Comparison of ENCODE assay signal across 8 mouse cellular contexts in the genomic region with DNA sequence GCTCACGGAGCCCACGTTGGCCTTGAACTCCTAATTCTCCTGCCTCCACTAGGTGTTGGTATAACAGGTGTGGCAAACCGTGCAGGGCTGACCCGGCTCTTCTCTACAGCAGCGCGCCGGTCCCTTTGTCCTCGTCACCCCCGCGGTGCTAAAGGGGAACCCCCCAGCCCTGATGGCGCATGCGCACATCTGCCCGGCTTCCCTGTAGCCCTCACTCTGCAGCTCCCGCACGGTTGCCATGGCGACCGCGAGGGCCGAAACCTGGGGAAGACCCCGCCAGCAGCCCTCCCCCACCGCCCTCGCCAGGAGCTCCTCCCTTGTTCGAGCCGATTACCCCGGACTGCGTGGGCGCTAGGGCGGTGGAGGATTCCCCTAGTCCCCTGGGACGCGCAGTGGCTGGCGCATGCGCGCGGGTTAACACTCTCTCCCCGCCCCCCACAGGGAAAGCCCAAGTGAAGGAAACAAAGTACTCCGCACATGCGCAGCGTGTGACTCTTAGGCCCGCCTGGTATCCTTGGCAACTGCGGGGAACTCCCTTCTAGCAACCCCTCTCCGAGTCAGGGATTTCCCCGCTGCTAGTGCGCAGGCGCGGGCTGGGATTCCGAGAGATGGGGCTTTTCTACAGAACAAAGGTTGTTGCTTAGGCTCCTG. TPM values are rescaled to one million over a fixed set of nuclear protein-coding genes. Genes with fewer than 3 reads are reported as not detected.
DNase-seq lines count a peak whose midpoint lies in the region; ATAC-seq and TF ChIP-seq lines count a peak whose summit lies in the region.

No protein-coding gene starts in this region.

- TF ChIP-seq CTCF in liver, adult 2 months (IDR thresholded peaks at IDR 0.05; ENCODE audit: low read depth, low read length) = no peak

- H3K36me3 ChIP-seq in heart, embryonic 11.5 days (ENCODE audit: control insufficient read depth, insufficient read depth, low read length) = no peaks in the 10 kb centered on the region
- no peaks in the 10 kb centered on the region for H3K36me3 ChIP-seq in kidney, embryonic 16.5 days (ENCODE audit: insufficient read depth, low read length)
- no peaks in the 10 kb centered on the region for H3K36me3 ChIP-seq in liver, adult 2 months (ENCODE audit: control insufficient read depth, insufficient read depth, low read length)
- no peaks in the 10 kb centered on the region for H3K36me3 ChIP-seq in myocyte (ENCODE audit: control insufficient read depth, insufficient read depth)
- no peaks in the 10 kb centered on the region for H3K36me3 ChIP-seq in splenic B cell, adult 2 months (ENCODE audit: control insufficient read depth, insufficient read depth, low read length, poor library complexity, severe bottlenecking)

- H3K4me2 ChIP-seq in heart, embryonic 11.5 days = peak overlapping the region; percentile 88
- H3K4me2 ChIP-seq in kidney, embryonic 16.5 days (replicated peaks; ENCODE audit: low read depth, low read length) = peak overlapping the region; percentile 80
- H3K4me2 ChIP-seq in myocyte (ENCODE audit: low read depth) = peak overlapping the region; percentile 87

- 0 out of 2 replicates have a peak, but pooled peaks have one; percentile 24 for TF ChIP-seq POLR2A in liver, adult 2 months (IDR thresholded peaks at IDR 0.05; ENCODE audit: extremely low read depth, insufficient read depth, low read length)
- TF ChIP-seq POLR2A in myocyte (IDR thresholded peaks at IDR 0.05; ENCODE audit: insufficient read length, low read depth) = peak; percentile 82

- H3K9me3 ChIP-seq in heart, embryonic 11.5 days (replicated peaks; ENCODE audit: control insufficient read depth, low read length) = no peaks in the 10 kb centered on the region
- H3K9me3 ChIP-seq in kidney, embryonic 16.5 days (ENCODE audit: low read length) = no peaks in the 10 kb centered on the region

- peak; percentile 78 for ATAC-seq in erythroblast, adult 5-6 weeks (replicated peaks; ENCODE audit: low FRiP score, poor library complexity, severe bottlenecking)
- peak; percentile 83 for ATAC-seq in heart, embryonic 11.5 days (replicated peaks; ENCODE audit: insufficient number of reproducible peaks, low FRiP score, low TSS enrichment)
- ATAC-seq in kidney, embryonic 16.5 days (ENCODE audit: low FRiP score, low TSS enrichment) = peak; percentile 85

- H3K27ac ChIP-seq in heart, embryonic 11.5 days (ENCODE audit: low read depth, low read length) = peak overlapping the region; percentile 74
- H3K27ac ChIP-seq in kidney, embryonic 16.5 days (ENCODE audit: low read length) = peak overlapping the region; percentile 85
- H3K27ac ChIP-seq in liver, adult 2 months (replicated peaks; ENCODE audit: insufficient read depth, low read depth, low read length) = no peak overlapping the region

- DNase-seq in B cell, adult 2 months = peak; percentile 100
- DNase-seq in brain, adult 2 months (ENCODE audit: low read depth, low spot score) = peak; percentile 99
- peak; percentile 89 for DNase-seq in liver, adult 2 months (ENCODE audit: extremely low read depth, low read depth, low spot score)
- DNase-seq in splenic B cell, adult 2 months (ENCODE audit: low read depth, low spot score) = peak; percentile 100

- H3K4me3 ChIP-seq in heart, embryonic 11.5 days (ENCODE audit: low read depth, low read length) = peak overlapping the region; percentile 61
- peak overlapping the region; percentile 64 for H3K4me3 ChIP-seq in kidney, embryonic 16.5 days (ENCODE audit: low read length)
- H3K4me3 ChIP-seq in liver, adult 2 months (ENCODE audit: insufficient read depth, low read depth, low read length) = peak overlapping the region; percentile 88
- H3K4me3 ChIP-seq in myocyte = peak overlapping the region; percentile 33

- peak overlapping the region; percentile 63 for H3K9ac ChIP-seq in heart, embryonic 11.5 days (ENCODE audit: low read depth, low read length)
- H3K9ac ChIP-seq in kidney, embryonic 16.5 days (replicated peaks; ENCODE audit: low read length) = peak overlapping the region; percentile 67
- peak overlapping the region; percentile 70 for H3K9ac ChIP-seq in liver, adult 2 months (ENCODE audit: low read depth, low read length)

- no peaks in the 10 kb centered on the region for H3K79me2 ChIP-seq in liver, adult 2 months (ENCODE audit: control insufficient read depth, insufficient read depth, low read length)
- H3K79me2 ChIP-seq in myocyte (ENCODE audit: control insufficient read depth, insufficient read depth) = no peaks in the 10 kb centered on the region

- peaks cover 42% of the 10 kb centered on the region for H3K4me1 ChIP-seq in heart, embryonic 11.5 days (ENCODE audit: control insufficient read depth, insufficient read depth, low read length)
- peaks cover 53% of the 10 kb centered on the region for H3K4me1 ChIP-seq in kidney, embryonic 16.5 days (ENCODE audit: insufficient read depth, low read length)
- H3K4me1 ChIP-seq in liver, adult 2 months (ENCODE audit: control insufficient read depth, insufficient read depth, low read length) = peaks cover 8% of the 10 kb centered on the region; the same call in 1 of the 2 replicates

- no peak overlapping the region for H3ac ChIP-seq in myocyte (ENCODE audit: control insufficient read depth, insufficient read length)

- H3K27me3 ChIP-seq in heart, embryonic 11.5 days (ENCODE audit: control insufficient read depth, insufficient read depth, low read length) = peaks cover 34% of the 10 kb centered on the region
- H3K27me3 ChIP-seq in kidney, embryonic 16.5 days (ENCODE audit: insufficient read depth, low read length) = peaks cover 36% of the 10 kb centered on the region
- H3K27me3 ChIP-seq in liver, adult 2 months (ENCODE audit: control insufficient read depth, insufficient read depth, low read length) = peaks cover 15% of the 10 kb centered on the region
- no peaks in the 10 kb centered on the region for H3K27me3 ChIP-seq in myocyte (ENCODE audit: control insufficient read depth, insufficient read depth, insufficient read length)
- 0 out of 2 replicates have a peak, but pooled peaks cover 1% of the 10 kb centered on the region for H3K27me3 ChIP-seq in splenic B cell, adult 2 months (ENCODE audit: control insufficient read depth, insufficient read depth, low read length, poor library complexity, severe bottlenecking)

- under 1% methylated on average over 46 of the region's 46 CpGs for WGBS in heart, embryonic 11.5 days (ENCODE audit: insufficient replicate concordance)
- under 1% methylated on average over 46 of the region's 46 CpGs for WGBS in kidney, embryonic 16.5 days
- under 1% methylated on average over 46 of the region's 46 CpGs for WGBS in liver, adult 2 months

TF ChIP-seq in myocyte, 11 proteins besides CTCF, POLR2A, EP300 and RAD21 (continues in another document):
- no peak for TF ChIP-seq CEBPB (IDR thresholded peaks at IDR 0.05; ENCODE audit: insufficient read depth, poor library complexity, severe bottlenecking)
- TF ChIP-seq USF1 (IDR thresholded peaks at IDR 0.05; ENCODE audit: low read depth) = no peak
- no peak for TF ChIP-seq E2F4 (IDR thresholded peaks at IDR 0.05; ENCODE audit: insufficient read depth)
- peak in 1 of 3 experiments; percentile 36 for TF ChIP-seq MYOD1 (IDR thresholded peaks at IDR 0.05; ENCODE audit: control insufficient read depth in 1 of 3, insufficient read length in 2 of 3, low read depth in 2 of 3)

RNA-seq across cellular contexts. Expression of a gene that starts 2.4 kb away (rescaled TPM):
- total RNA-seq in erythroblast, adult 5-6 weeks (2015; ENCODE audit: low replicate concordance) = not detected in 2 replicates
- total RNA-seq in erythroblast, adult 5-6 weeks (2017; ENCODE audit: low replicate concordance) = not detected in 2 replicates
- polyA plus RNA-seq in heart, embryonic 11.5 days (2014; fragmentation: Nextera tagmentation; extraction: Ambion mirVana) = 0.55 and 1.1 TPM in 2 replicates
- 2.9 and 4.9 TPM in 2 replicates for polyA plus RNA-seq in kidney, embryonic 16.5 days (2015; fragmentation: Nextera tagmentation; extraction: Ambion mirVana)
- total RNA-seq in liver, adult 2 months (2014; rRNA removed) = 6.2 and 6.4 TPM in 2 replicates
- polyA plus RNA-seq in liver, adult 2 months (2012; rRNA removed) = 8.4 and 10.6 TPM in 2 replicates
- 11.9 TPM for polyA plus RNA-seq in myocyte (2012; fragmentation: generic; extraction: Trizol)

RNA-seq across cellular contexts. Expression of a gene that starts 8.3 kb away (rescaled TPM):
- 12.3 and 14.2 TPM in 2 replicates for total RNA-seq in erythroblast, adult 5-6 weeks (2015; ENCODE audit: low replicate concordance)
- 11.7 and 13.4 TPM in 2 replicates for total RNA-seq in erythroblast, adult 5-6 weeks (2017; ENCODE audit: low replicate concordance)
- 102 and 109 TPM in 2 replicates for polyA plus RNA-seq in heart, embryonic 11.5 days (2014; fragmentation: Nextera tagmentation; extraction: Ambion mirVana)
- polyA plus RNA-seq in kidney, embryonic 16.5 days (2015; fragmentation: Nextera tagmentation; extraction: Ambion mirVana) = 114 and 119 TPM in 2 replicates
- 17.2 and 22.1 TPM in 2 replicates for total RNA-seq in liver, adult 2 months (2014; rRNA removed)
- polyA plus RNA-seq in liver, adult 2 months (2012; rRNA removed) = 34.0 and 34.4 TPM in 2 replicates
- 141 TPM for polyA plus RNA-seq in myocyte (2012; fragmentation: generic; extraction: Trizol)

RNA-seq across cellular contexts. Expression of a gene that starts 26.0 kb away (rescaled TPM):
- 15.0 and 25.7 TPM in 2 replicates for total RNA-seq in erythroblast, adult 5-6 weeks (2015; ENCODE audit: low replicate concordance)
- total RNA-seq in erythroblast, adult 5-6 weeks (2017; ENCODE audit: low replicate concordance) = 18.1 and 30.8 TPM in 2 replicates
- polyA plus RNA-seq in heart, embryonic 11.5 days (2014; fragmentation: Nextera tagmentation; extraction: Ambion mirVana) = 2.4 and 3.2 TPM in 2 replicates
- 6.7 and 7.0 TPM in 2 replicates for polyA plus RNA-seq in kidney, embryonic 16.5 days (2015; fragmentation: Nextera tagmentation; extraction: Ambion mirVana)
- 15.6 and 33.8 TPM in 2 replicates for total RNA-seq in liver, adult 2 months (2014; rRNA removed)
- polyA plus RNA-seq in liver, adult 2 months (2012; rRNA removed) = 25.7 and 29.5 TPM in 2 replicates
- 5.8 TPM for polyA plus RNA-seq in myocyte (2012; fragmentation: generic; extraction: Trizol)

RNA-seq across cellular contexts. Expression of a gene that starts 27.1 kb away (rescaled TPM):
- not detected in 2 replicates for total RNA-seq in erythroblast, adult 5-6 weeks (2015; ENCODE audit: low replicate concordance)
- 0.17 TPM in 1 of 2 replicates, not detected in the other for total RNA-seq in erythroblast, adult 5-6 weeks (2017; ENCODE audit: low replicate concordance)
- polyA plus RNA-seq in heart, embryonic 11.5 days (2014; fragmentation: Nextera tagmentation; extraction: Ambion mirVana) = 0.06 TPM in 1 of 2 replicates, not detected in the other
- polyA plus RNA-seq in kidney, embryonic 16.5 days (2015; fragmentation: Nextera tagmentation; extraction: Ambion mirVana) = 0.22 and 0.28 TPM in 2 replicates
- total RNA-seq in liver, adult 2 months (2014; rRNA removed) = not detected in 2 replicates
- not detected in 2 replicates for polyA plus RNA-seq in liver, adult 2 months (2012; rRNA removed)
- 3.0 TPM for polyA plus RNA-seq in myocyte (2012; fragmentation: generic; extraction: Trizol)

RNA-seq across cellular contexts. Expression of a gene that starts 31.7 kb away (rescaled TPM):
- 1,597 and 1,896 TPM in 2 replicates for total RNA-seq in erythroblast, adult 5-6 weeks (2015; ENCODE audit: low replicate concordance)
- 369 and 492 TPM in 2 replicates for total RNA-seq in erythroblast, adult 5-6 weeks (2017; ENCODE audit: low replicate concordance)
- 2,782 and 3,146 TPM in 2 replicates for polyA plus RNA-seq in heart, embryonic 11.5 days (2014; fragmentation: Nextera tagmentation; extraction: Ambion mirVana)
- 4,081 and 4,203 TPM in 2 replicates for polyA plus RNA-seq in kidney, embryonic 16.5 days (2015; fragmentation: Nextera tagmentation; extraction: Ambion mirVana)
- total RNA-seq in liver, adult 2 months (2014; rRNA removed) = 318 and 506 TPM in 2 replicates
- 1,953 and 2,350 TPM in 2 replicates for polyA plus RNA-seq in liver, adult 2 months (2012; rRNA removed)
- 5,695 TPM for polyA plus RNA-seq in myocyte (2012; fragmentation: generic; extraction: Trizol)

Comparison
In these comparisons a context has a peak if more than half of its experiments do, and no peak if none do; other contexts are left out.
1. H3K4me3 ChIP-seq: peak in every context shown above with its lines; median percentile 88 in liver, adult 2 months; 64 in kidney, embryonic 16.5 days; 61 in heart, embryonic 11.5 days; 33 in myocyte.